Mouse (Mus musculus): ENCODE measurements at regions not wholly inside any gene's neighbourhood (a gene's known extent, or its start where the extent isn't known, plus 50 kb on each side); places are given as distances from the start of the nearest gene placed in this dataset.

GRCm38 (mm10) chr9:30207631-30208030 lies 219.3 kb upstream of the Snx19 start:
- H3K27ac ChIP-seq (replicated peaks; ENCODE audit: low read depth, low read length): no peak overlapping the region
- H3K4me3 ChIP-seq (ENCODE audit: low read depth, low read length): no peak overlapping the region
- H3K4me1 ChIP-seq (ENCODE audit: control insufficient read depth, insufficient read depth, low read length): no peaks in the 10 kb centered on the region; the same call in 1 of the 2 replicates
- H3K36me3 ChIP-seq (replicated peaks; ENCODE audit: control insufficient read depth, insufficient read depth, low read depth, low read length): no peaks in the 10 kb centered on the region
- 86% methylated on average over 4 of the region's 4 CpGs for WGBS
- ATAC-seq (replicated peaks; ENCODE audit: insufficient number of reproducible peaks, low FRiP score, low TSS enrichment, low read depth) (no peak), DNase-seq (ENCODE audit: low spot score) (no peak)
- H3K9me3 ChIP-seq (replicated peaks; ENCODE audit: control insufficient read depth, low read length): no peaks in the 10 kb centered on the region
- no peaks in the 10 kb centered on the region for H3K27me3 ChIP-seq (ENCODE audit: control insufficient read depth, insufficient read depth, low read length)
- no peak overlapping the region for H3K9ac ChIP-seq (replicated peaks; ENCODE audit: low read length)
- H3K4me2 ChIP-seq (ENCODE audit: low read depth, low read length): no peak overlapping the region

GRCm38 (mm10) chr9:30209806-30210205 lies 217.1 kb upstream of the Snx19 start:
- H3K9ac ChIP-seq (replicated peaks; ENCODE audit: low read length): no peak overlapping the region
- no peaks in the 10 kb centered on the region for H3K9me3 ChIP-seq (replicated peaks; ENCODE audit: control insufficient read depth, low read length)
- H3K27me3 ChIP-seq (ENCODE audit: control insufficient read depth, insufficient read depth, low read length): no peaks in the 10 kb centered on the region
- H3K4me3 ChIP-seq (ENCODE audit: low read depth, low read length): no peak overlapping the region
- peak; percentile 54 for DNase-seq (ENCODE audit: low spot score)
- H3K4me2 ChIP-seq (ENCODE audit: low read depth, low read length): no peak overlapping the region
- H3K4me1 ChIP-seq (ENCODE audit: control insufficient read depth, insufficient read depth, low read length): no peaks in the 10 kb centered on the region; the same call in 1 of the 2 replicates
- ATAC-seq (replicated peaks; ENCODE audit: insufficient number of reproducible peaks, low FRiP score, low TSS enrichment, low read depth): no peak
- H3K36me3 ChIP-seq (replicated peaks; ENCODE audit: control insufficient read depth, insufficient read depth, low read depth, low read length): no peaks in the 10 kb centered on the region
- no peak overlapping the region for H3K27ac ChIP-seq (replicated peaks; ENCODE audit: low read depth, low read length)
- 21% methylated on average over 1 of the region's 1 CpGs for WGBS

GRCm38 (mm10) chr9:30212471-30213075 lies 214.3 kb upstream of the Snx19 start:
- ATAC-seq (replicated peaks; ENCODE audit: insufficient number of reproducible peaks, low FRiP score, low TSS enrichment, low read depth) (no peak), DNase-seq (ENCODE audit: low spot score) (no peak)
- Histone ChIP-seq H3K9me3 (replicated peaks; ENCODE audit: control insufficient read depth, low read length) (no peaks in the 10 kb centered on the region), H3K27ac (replicated peaks; ENCODE audit: low read depth, low read length) (no peak overlapping the region), H3K4me2 (ENCODE audit: low read depth, low read length) (no peak overlapping the region), H3K36me3 (replicated peaks; ENCODE audit: control insufficient read depth, insufficient read depth, low read depth, low read length) (no peaks in the 10 kb centered on the region), H3K4me3 (ENCODE audit: low read depth, low read length) (no peak overlapping the region), H3K9ac (replicated peaks; ENCODE audit: low read length) (no peak overlapping the region), H3K27me3 (ENCODE audit: control insufficient read depth, insufficient read depth, low read length) (no peaks in the 10 kb centered on the region), H3K4me1 (ENCODE audit: control insufficient read depth, insufficient read depth, low read length) (no peaks in the 10 kb centered on the region; the same call in 1 of the 2 replicates)
- WGBS: 95% methylated on average over 3 of the region's 3 CpGs

GRCm38 (mm10) chr9:30234501-30235163 lies 192.3 kb upstream of the Snx19 start:
- ATAC-seq (replicated peaks; ENCODE audit: insufficient number of reproducible peaks, low FRiP score, low TSS enrichment, low read depth) (no peak), DNase-seq (ENCODE audit: low spot score) (no peak)
- H3K9me3 ChIP-seq (replicated peaks; ENCODE audit: control insufficient read depth, low read length): no peaks in the 10 kb centered on the region
- H3K27ac ChIP-seq (replicated peaks; ENCODE audit: low read depth, low read length): no peak overlapping the region
- no peaks in the 10 kb centered on the region for H3K36me3 ChIP-seq (replicated peaks; ENCODE audit: control insufficient read depth, insufficient read depth, low read depth, low read length)
- no peaks in the 10 kb centered on the region for H3K4me1 ChIP-seq (ENCODE audit: control insufficient read depth, insufficient read depth, low read length)
- no peak overlapping the region for H3K9ac ChIP-seq (replicated peaks; ENCODE audit: low read length)
- H3K4me2 ChIP-seq (ENCODE audit: low read depth, low read length): no peak overlapping the region
- H3K27me3 ChIP-seq (ENCODE audit: control insufficient read depth, insufficient read depth, low read length): no peaks in the 10 kb centered on the region
- no peak overlapping the region for H3K4me3 ChIP-seq (ENCODE audit: low read depth, low read length)
- WGBS: 78% methylated on average over 8 of the region's 8 CpGs

- DNase-seq (ENCODE audit: low spot score) (no peak), ATAC-seq (replicated peaks; ENCODE audit: insufficient number of reproducible peaks, low FRiP score, low TSS enrichment, low read depth) (no peak)
- Histone ChIP-seq H3K27ac (replicated peaks; ENCODE audit: low read depth, low read length) (no peak overlapping the region), H3K36me3 (replicated peaks; ENCODE audit: control insufficient read depth, insufficient read depth, low read depth, low read length) (no peaks in the 10 kb centered on the region), H3K4me1 (ENCODE audit: control insufficient read depth, insufficient read depth, low read length) (no peaks in the 10 kb centered on the region), H3K9ac (replicated peaks; ENCODE audit: low read length) (no peak overlapping the region), H3K4me2 (ENCODE audit: low read depth, low read length) (no peak overlapping the region), H3K27me3 (ENCODE audit: control insufficient read depth, insufficient read depth, low read length) (no peaks in the 10 kb centered on the region), H3K9me3 (replicated peaks; ENCODE audit: control insufficient read depth, low read length) (no peaks in the 10 kb centered on the region), H3K4me3 (ENCODE audit: low read depth, low read length) (no peak overlapping the region)
- WGBS: 66% methylated on average over 3 of the region's 3 CpGs
Observed at GRCm38 (mm10) chr9:30235791-30236190, 191.1 kb upstream of the Snx19 start.

GRCm38 (mm10) chr9:30242107-30242506 lies 184.8 kb upstream of the Snx19 start:
- Histone ChIP-seq H3K4me1 (ENCODE audit: control insufficient read depth, insufficient read depth, low read length) (no peaks in the 10 kb centered on the region), H3K4me3 (ENCODE audit: low read depth, low read length) (no peak overlapping the region), H3K4me2 (ENCODE audit: low read depth, low read length) (no peak overlapping the region), H3K9me3 (replicated peaks; ENCODE audit: control insufficient read depth, low read length) (no peaks in the 10 kb centered on the region), H3K36me3 (replicated peaks; ENCODE audit: control insufficient read depth, insufficient read depth, low read depth, low read length) (no peaks in the 10 kb centered on the region), H3K27ac (replicated peaks; ENCODE audit: low read depth, low read length) (no peak overlapping the region), H3K27me3 (ENCODE audit: control insufficient read depth, insufficient read depth, low read length) (no peaks in the 10 kb centered on the region), H3K9ac (replicated peaks; ENCODE audit: low read length) (no peak overlapping the region)
- no peak for DNase-seq (ENCODE audit: low spot score)
- no peak for ATAC-seq (replicated peaks; ENCODE audit: insufficient number of reproducible peaks, low FRiP score, low TSS enrichment, low read depth)
- WGBS: 87% methylated on average over 5 of the region's 5 CpGs

- 24% methylated on average over 11 of the region's 11 CpGs for WGBS
- H3K9ac ChIP-seq (replicated peaks; ENCODE audit: low read length): no peak overlapping the region
- no peaks in the 10 kb centered on the region for H3K27me3 ChIP-seq (ENCODE audit: control insufficient read depth, insufficient read depth, low read length)
- H3K4me1 ChIP-seq (ENCODE audit: control insufficient read depth, insufficient read depth, low read length): no peaks in the 10 kb centered on the region
- no peak overlapping the region for H3K4me3 ChIP-seq (ENCODE audit: low read depth, low read length)
- H3K36me3 ChIP-seq (replicated peaks; ENCODE audit: control insufficient read depth, insufficient read depth, low read depth, low read length): no peaks in the 10 kb centered on the region
- DNase-seq (ENCODE audit: low spot score): peak; percentile 95
- H3K27ac ChIP-seq (replicated peaks; ENCODE audit: low read depth, low read length): no peak overlapping the region
- H3K4me2 ChIP-seq (ENCODE audit: low read depth, low read length): no peak overlapping the region
- no peaks in the 10 kb centered on the region for H3K9me3 ChIP-seq (replicated peaks; ENCODE audit: control insufficient read depth, low read length)
- ATAC-seq (replicated peaks; ENCODE audit: insufficient number of reproducible peaks, low FRiP score, low TSS enrichment, low read depth): peak; percentile 85
Observed at GRCm38 (mm10) chr9:30264533-30265168, 162.3 kb upstream of the Snx19 start.

- no peak overlapping the region for H3K4me3 ChIP-seq (ENCODE audit: low read depth, low read length)
- ATAC-seq (replicated peaks; ENCODE audit: insufficient number of reproducible peaks, low FRiP score, low TSS enrichment, low read depth) (no peak), DNase-seq (ENCODE audit: low spot score) (no peak)
- no peak overlapping the region for H3K9ac ChIP-seq (replicated peaks; ENCODE audit: low read length)
- H3K9me3 ChIP-seq (replicated peaks; ENCODE audit: control insufficient read depth, low read length): no peaks in the 10 kb centered on the region
- H3K36me3 ChIP-seq (replicated peaks; ENCODE audit: control insufficient read depth, insufficient read depth, low read depth, low read length): no peaks in the 10 kb centered on the region
- no peaks in the 10 kb centered on the region for H3K27me3 ChIP-seq (ENCODE audit: control insufficient read depth, insufficient read depth, low read length)
- H3K4me2 ChIP-seq (ENCODE audit: low read depth, low read length): no peak overlapping the region
- no peaks in the 10 kb centered on the region for H3K4me1 ChIP-seq (ENCODE audit: control insufficient read depth, insufficient read depth, low read length)
- WGBS: 72% methylated on average over 5 of the region's 5 CpGs
- H3K27ac ChIP-seq (replicated peaks; ENCODE audit: low read depth, low read length): no peak overlapping the region
Observed at GRCm38 (mm10) chr9:30271081-30271480, 155.8 kb upstream of the Snx19 start.

Data from embryonic facial prominence, embryonic 11.5 days (tissue).